Mouse (Mus musculus): ENCODE results near the gene Nfib. TPM values are rescaled to one million over a fixed set of nuclear protein-coding genes. Genes with fewer than 3 reads are reported as not detected.

Nfib gene
- polyA plus RNA-seq, 1 experiment from 2014 or later: 58.8 TPM

DNA sequence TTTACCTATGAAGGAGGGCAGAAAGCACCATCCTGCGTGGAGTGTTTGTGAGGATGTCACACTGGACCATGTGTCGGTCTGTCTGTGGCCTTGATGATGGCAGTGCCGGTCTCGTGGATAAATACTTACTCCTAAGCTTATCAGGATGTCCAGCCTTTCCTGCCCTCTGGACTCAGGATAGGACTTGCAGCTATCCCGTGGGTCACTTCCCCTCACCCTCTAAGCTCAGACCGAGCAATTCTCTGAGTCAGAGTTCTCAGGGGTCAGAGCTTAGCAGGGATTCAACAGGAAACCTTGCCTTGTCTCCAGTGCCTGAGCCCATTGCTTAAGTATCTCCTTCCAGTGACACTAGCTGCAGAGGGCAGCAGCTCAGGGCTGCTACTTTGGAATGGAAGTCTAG lies 4.1 kb upstream of the Nfib start:
- Histone ChIP-seq H3K27me3 (no peaks in the 10 kb centered on the region), H3K4me1 (replicated peaks) (peaks cover 51% of the 10 kb centered on the region), H3K4me3 (replicated peaks) (no peak overlapping the region), H3K9me3 (no peaks in the 10 kb centered on the region), H3K36me3 (no peaks in the 10 kb centered on the region), H3K27ac (peak overlapping the region; percentile 62), H3K9ac (replicated peaks) (no peak overlapping the region), H3K4me2 (no peak overlapping the region)
- WGBS: 80% methylated on average over 6 of the region's 6 CpGs
- ATAC-seq (ENCODE audit: insufficient number of reproducible peaks, insufficient read depth, low FRiP score, low TSS enrichment, low read depth): no peak

DNA sequence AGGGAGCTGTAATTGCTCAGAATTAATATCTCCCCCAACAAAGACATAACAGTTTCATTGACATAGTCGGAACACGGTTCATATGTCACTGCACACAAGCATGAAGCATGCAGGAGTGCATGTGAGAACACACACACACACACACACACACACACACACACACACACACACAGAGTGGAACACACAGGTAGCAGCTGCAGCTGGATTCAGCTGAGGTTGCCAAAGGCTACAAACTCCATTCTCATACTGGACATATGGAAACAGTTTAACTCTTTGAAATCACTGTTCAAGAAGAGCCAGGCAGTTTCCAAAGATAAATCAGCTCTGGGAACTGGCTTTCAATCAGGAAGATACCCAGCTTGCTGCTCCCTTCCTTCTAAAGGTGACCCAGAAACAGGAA lies 462 bp upstream of the Nfib start:
- H3K36me3 ChIP-seq: no peaks in the 10 kb centered on the region
- peak overlapping the region; percentile 50; the same call in 1 of the 2 replicates for H3K27ac ChIP-seq
- H3K9me3 ChIP-seq: no peaks in the 10 kb centered on the region
- H3K9ac ChIP-seq (replicated peaks): no peak overlapping the region
- WGBS: 25% methylated on average over 2 of the region's 2 CpGs
- H3K4me2 ChIP-seq: no peak overlapping the region
- peaks cover 59% of the 10 kb centered on the region for H3K4me1 ChIP-seq (replicated peaks)
- H3K4me3 ChIP-seq (replicated peaks): no peak overlapping the region
- 0 out of 2 replicates have a peak, but pooled peaks have one; percentile 34 for ATAC-seq (ENCODE audit: insufficient number of reproducible peaks, insufficient read depth, low FRiP score, low TSS enrichment, low read depth)
- H3K27me3 ChIP-seq: no peaks in the 10 kb centered on the region

DNA sequence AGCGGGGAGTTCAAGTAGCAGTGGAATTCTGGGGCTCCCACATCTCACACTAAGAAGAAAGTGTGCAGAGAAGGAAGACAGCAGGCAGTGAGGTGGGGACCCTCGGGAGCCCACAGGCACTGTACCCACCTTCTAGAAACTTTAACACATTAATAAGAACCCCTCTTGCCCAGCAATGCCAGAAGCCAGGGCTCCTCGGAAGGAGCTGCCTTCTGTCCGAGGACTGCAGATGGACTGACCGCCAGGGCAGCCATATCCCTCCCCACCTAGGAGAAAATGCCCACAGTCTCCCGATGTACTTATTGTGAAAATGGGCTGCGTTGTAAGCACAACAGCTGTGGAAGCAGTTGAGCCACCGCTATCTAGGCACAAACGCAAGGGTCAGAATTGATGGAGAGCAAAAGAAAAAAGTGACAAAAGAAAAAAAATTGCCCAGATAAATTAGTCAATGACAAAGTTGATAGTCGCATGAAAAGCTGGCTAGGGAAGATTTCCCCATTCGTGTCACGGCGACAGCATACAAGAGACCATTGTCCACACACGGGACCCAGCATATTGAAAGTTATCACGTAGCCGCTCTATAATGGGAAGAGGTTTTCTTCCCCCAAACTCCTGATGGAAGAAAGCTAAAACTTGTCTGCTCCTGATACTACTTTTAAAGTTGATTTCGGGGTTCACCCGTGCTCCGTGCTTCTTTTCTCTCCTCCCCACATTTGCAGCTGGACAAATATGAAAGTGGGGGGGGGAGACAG lies 1.3 kb downstream of the Nfib start:
- Histone ChIP-seq H3K4me3 (replicated peaks) (no peak overlapping the region), H3K9me3 (no peaks in the 10 kb centered on the region), H3K27me3 (no peaks in the 10 kb centered on the region), H3K4me2 (no peak overlapping the region), H3K36me3 (no peaks in the 10 kb centered on the region), H3K4me1 (replicated peaks) (peaks cover 48% of the 10 kb centered on the region), H3K27ac (no peak overlapping the region), H3K9ac (replicated peaks) (no peak overlapping the region)
- 83% methylated on average over 19 of the region's 19 CpGs for WGBS
- ATAC-seq (ENCODE audit: insufficient number of reproducible peaks, insufficient read depth, low FRiP score, low TSS enrichment, low read depth): no peak

DNA sequence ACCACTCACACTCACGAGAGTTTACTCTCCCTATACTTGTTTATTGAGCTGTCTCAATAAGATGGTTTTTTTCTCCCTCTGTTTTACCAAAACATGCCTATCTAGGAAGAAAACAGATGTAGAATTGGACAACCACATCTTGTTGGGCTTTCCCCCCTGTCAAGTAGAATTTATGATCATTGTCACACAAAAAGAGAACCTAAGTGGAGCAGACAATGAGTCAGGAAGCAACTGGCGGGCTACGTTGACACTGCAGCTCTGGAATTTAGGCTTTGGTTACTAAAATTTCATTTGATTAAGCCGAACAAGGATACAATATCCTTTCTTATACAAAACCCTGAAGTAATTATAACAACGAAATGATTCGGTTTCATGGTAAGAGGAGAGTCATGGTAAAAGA lies 2.7 kb downstream of the Nfib start:
- no peak overlapping the region for H3K4me3 ChIP-seq (replicated peaks)

DNA sequence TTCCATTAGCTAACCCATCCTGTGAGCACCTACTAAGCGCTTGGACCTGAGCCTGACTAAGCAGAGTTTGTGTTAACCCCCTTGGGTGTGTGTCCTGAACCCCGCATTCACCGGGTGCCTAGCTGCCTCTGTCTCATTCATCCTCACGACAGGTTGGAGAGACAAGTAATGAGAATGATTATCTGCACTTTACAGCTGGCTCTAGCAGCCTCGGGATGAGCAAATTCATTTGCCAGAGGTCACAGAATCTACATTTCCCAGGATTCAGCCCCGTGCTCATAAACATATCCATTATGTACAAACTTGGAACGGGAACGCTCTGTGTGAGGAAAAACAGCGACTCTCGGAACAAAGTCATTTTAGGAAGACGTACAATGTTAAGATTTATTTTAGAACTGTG lies 6.0 kb downstream of the Nfib start:
- no peaks in the 10 kb centered on the region for H3K36me3 ChIP-seq
- H3K27me3 ChIP-seq: no peaks in the 10 kb centered on the region
- H3K4me1 ChIP-seq (replicated peaks): peaks cover 32% of the 10 kb centered on the region
- H3K27ac ChIP-seq: no peak overlapping the region
- no peak overlapping the region for H3K4me2 ChIP-seq
- no peak for ATAC-seq (ENCODE audit: insufficient number of reproducible peaks, insufficient read depth, low FRiP score, low TSS enrichment, low read depth)
- WGBS: 77% methylated on average over 11 of the region's 11 CpGs
- H3K9ac ChIP-seq (replicated peaks): no peak overlapping the region
- H3K4me3 ChIP-seq (replicated peaks): no peak overlapping the region
- no peaks in the 10 kb centered on the region for H3K9me3 ChIP-seq

More for the DNA sequence above, 2.7 kb downstream of the Nfib start:
- no peak for ATAC-seq (ENCODE audit: insufficient number of reproducible peaks, insufficient read depth, low FRiP score, low TSS enrichment, low read depth)
- no peaks in the 10 kb centered on the region for H3K9me3 ChIP-seq
- no peak overlapping the region for H3K4me2 ChIP-seq
- H3K27ac ChIP-seq: peak overlapping the region; percentile 17; the same call in 1 of the 2 replicates
- H3K9ac ChIP-seq (replicated peaks): no peak overlapping the region
- peaks cover 47% of the 10 kb centered on the region for H3K4me1 ChIP-seq (replicated peaks)
- 66% methylated on average over 6 of the region's 6 CpGs for WGBS
- H3K36me3 ChIP-seq: no peaks in the 10 kb centered on the region
- no peaks in the 10 kb centered on the region for H3K27me3 ChIP-seq

DNA sequence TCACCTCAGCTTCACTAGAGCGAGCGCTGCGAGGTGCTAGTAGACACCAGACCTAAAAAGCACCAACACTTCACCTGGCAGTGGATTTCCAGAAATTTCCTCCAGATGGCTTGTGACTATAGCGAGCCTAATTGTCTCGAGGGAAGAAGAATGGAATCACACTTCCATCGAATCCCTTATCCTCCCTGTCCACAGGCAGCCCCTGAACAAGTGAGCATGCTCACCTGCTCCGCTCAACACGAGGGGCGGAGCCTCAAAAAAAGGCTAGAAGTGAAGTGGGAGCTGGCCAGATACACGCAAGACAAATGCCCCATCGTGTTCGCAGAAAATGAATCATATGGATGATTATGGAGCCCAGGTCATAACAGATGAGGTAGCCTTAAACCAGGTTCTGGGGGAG lies 6.9 kb downstream of the Nfib start:
- no peaks in the 10 kb centered on the region for H3K27me3 ChIP-seq
- no peak overlapping the region for H3K4me3 ChIP-seq (replicated peaks)
- H3K4me1 ChIP-seq (replicated peaks): peaks cover 26% of the 10 kb centered on the region
- H3K9me3 ChIP-seq: no peaks in the 10 kb centered on the region
- H3K4me2 ChIP-seq: no peak overlapping the region
- 77% methylated on average over 12 of the region's 12 CpGs for WGBS
- H3K36me3 ChIP-seq: no peaks in the 10 kb centered on the region
- no peak overlapping the region for H3K9ac ChIP-seq (replicated peaks)
- H3K27ac ChIP-seq: no peak overlapping the region
- no peak for ATAC-seq (ENCODE audit: insufficient number of reproducible peaks, insufficient read depth, low FRiP score, low TSS enrichment, low read depth)

DNA sequence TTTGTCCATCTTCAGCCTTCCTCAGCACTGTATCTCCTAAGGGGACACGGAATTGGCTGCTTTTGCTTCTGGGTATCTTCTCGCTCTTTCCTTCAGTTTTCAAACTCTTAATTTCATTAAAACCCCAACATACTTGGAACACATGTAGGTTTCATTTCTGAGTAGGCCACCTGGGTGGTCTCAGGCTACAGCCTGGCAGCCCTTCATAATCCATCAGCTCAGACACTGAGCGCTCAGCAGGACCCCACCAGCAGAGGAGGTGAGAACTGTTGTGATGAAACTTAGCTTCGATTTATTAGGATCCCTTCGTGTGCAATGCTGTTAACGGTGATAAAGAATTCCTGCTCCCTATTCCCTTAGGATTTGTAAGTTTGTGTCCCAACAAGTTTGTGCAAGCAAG lies 8.4 kb downstream of the Nfib start:
- 38% methylated on average over 6 of the region's 6 CpGs for WGBS
- H3K9ac ChIP-seq (replicated peaks): no peak overlapping the region
- no peaks in the 10 kb centered on the region for H3K9me3 ChIP-seq
- peaks cover 39% of the 10 kb centered on the region for H3K4me1 ChIP-seq (replicated peaks)
- no peaks in the 10 kb centered on the region for H3K36me3 ChIP-seq
- no peak overlapping the region for H3K27ac ChIP-seq
- no peak overlapping the region for H3K4me3 ChIP-seq (replicated peaks)
- ATAC-seq (ENCODE audit: insufficient number of reproducible peaks, insufficient read depth, low FRiP score, low TSS enrichment, low read depth): no peak
- H3K27me3 ChIP-seq: no peaks in the 10 kb centered on the region
- no peak overlapping the region for H3K4me2 ChIP-seq

DNA sequence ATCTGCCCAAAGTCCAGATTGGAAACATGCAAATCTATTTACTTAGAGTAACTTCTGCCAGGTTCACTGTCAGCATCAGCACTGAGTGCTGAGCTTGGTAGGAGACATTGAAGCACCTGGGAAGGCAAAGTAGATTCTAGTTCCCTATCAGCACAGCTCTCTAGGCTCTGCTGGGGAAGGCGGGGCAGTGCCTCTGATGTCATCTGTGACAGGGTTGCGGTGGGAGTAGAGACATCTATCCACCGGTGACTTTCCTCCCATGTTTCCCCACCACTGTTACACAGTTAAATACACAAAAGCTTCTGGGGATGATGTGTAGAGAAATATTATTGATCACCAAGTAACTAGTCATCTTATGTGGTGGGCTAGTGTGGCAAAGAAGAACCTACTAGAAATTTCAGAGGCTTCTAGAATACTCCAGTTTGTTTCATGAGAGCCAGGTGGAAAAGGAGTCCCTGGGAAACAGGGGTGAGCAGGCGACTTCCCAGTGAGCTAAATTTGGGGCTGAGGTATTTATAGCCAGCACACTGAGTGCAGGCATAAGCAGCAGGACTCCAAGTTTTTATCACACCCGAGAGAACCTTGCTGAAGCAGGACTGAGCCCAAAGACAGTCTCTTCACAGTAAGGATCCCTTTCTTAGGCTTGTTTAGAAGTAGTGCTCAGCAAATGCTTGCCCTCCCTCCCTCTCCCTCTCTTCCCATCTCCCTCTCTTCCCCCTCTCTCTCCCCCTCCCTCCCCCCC lies 9.6 kb downstream of the Nfib start:
- no peak overlapping the region for H3K4me2 ChIP-seq
- H3K36me3 ChIP-seq: no peaks in the 10 kb centered on the region
- H3K4me3 ChIP-seq (replicated peaks): no peak overlapping the region
- H3K9me3 ChIP-seq: no peaks in the 10 kb centered on the region
- no peak overlapping the region for H3K9ac ChIP-seq (replicated peaks)
- H3K27ac ChIP-seq: no peak overlapping the region
- 58% methylated on average over 5 of the region's 5 CpGs for WGBS
- H3K4me1 ChIP-seq (replicated peaks): peaks cover 49% of the 10 kb centered on the region
- no peak for ATAC-seq (ENCODE audit: insufficient number of reproducible peaks, insufficient read depth, low FRiP score, low TSS enrichment, low read depth)
- H3K27me3 ChIP-seq: no peaks in the 10 kb centered on the region

DNA sequence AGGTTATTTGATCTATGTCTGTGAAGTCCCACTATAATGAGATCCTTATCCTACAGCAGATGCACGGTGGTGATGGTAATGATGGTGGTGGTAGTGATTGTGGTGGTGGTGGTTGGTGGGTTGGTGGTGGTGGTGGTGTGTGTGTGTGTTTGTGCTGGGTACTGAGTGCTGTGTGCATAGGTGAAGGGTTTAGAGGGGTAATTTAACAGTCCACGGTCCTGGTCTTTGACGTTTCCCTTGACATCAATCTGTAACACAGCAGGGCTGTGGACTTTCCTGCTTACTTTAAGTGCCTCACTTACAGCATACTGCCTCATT lies 13.6 kb downstream of the Nfib start:
- H3K4me2 ChIP-seq: no peak overlapping the region
- no peak overlapping the region for H3K4me3 ChIP-seq (replicated peaks)
- no peaks in the 10 kb centered on the region for H3K9me3 ChIP-seq
- H3K36me3 ChIP-seq: no peaks in the 10 kb centered on the region
- H3K27me3 ChIP-seq: no peaks in the 10 kb centered on the region
- ATAC-seq (ENCODE audit: insufficient number of reproducible peaks, insufficient read depth, low FRiP score, low TSS enrichment, low read depth): no peak; the same call in 1 of the 2 replicates
- peak overlapping the region; percentile 53 for H3K27ac ChIP-seq
- no peak overlapping the region for H3K9ac ChIP-seq (replicated peaks)
- H3K4me1 ChIP-seq (replicated peaks): peaks cover 37% of the 10 kb centered on the region
- WGBS: 12% methylated on average over 3 of the region's 3 CpGs

DNA sequence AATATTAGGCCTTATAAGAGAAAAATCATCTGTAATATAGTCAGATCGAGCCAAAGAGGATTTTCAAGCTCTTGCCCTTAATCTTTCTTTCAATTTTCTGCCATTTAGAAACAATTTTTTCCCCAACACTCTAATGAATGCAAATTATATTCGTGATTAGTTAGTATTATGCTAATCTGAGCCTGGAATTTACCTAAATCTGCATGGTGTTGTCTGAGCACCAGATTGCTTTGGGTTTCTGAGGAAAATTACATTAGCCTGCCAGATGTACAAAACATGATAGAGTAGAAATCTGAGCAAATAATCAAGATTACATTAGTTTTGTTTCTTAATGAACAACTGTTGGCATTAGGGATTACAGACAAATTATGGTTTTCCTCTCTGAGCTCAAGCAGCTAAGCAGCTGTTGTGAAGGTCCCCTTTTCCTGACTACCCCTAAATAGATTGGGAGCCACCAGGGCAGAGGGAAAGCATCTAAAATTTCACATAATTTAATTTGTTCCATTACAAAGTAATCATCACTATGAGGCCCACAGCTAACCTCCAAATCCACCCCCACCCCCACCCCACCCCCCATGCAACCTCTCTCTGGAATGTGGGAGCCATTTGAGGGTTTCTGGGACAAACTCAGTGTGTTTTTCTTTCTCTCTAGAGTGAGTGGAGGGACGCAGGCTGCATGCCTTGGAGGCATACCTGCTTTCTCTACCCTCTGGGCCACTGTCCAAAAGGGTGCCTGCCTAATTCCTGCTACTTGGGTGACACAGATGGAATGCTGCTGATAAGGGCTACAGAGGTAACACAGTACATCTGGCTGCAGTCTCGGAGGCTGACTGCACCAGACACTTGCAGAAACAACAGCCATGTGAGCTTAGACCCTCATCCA lies 14.2 kb downstream of the Nfib start:
- 40% methylated on average over 4 of the region's 4 CpGs for WGBS
- H3K27me3 ChIP-seq: no peaks in the 10 kb centered on the region
- ATAC-seq (ENCODE audit: insufficient number of reproducible peaks, insufficient read depth, low FRiP score, low TSS enrichment, low read depth): 0 out of 2 replicates have a peak, but pooled peaks have one; percentile 34
- no peak overlapping the region for H3K4me3 ChIP-seq (replicated peaks)
- H3K36me3 ChIP-seq: no peaks in the 10 kb centered on the region
- peak overlapping the region; percentile 53 for H3K27ac ChIP-seq
- H3K9me3 ChIP-seq: no peaks in the 10 kb centered on the region
- H3K4me2 ChIP-seq: no peak overlapping the region
- H3K9ac ChIP-seq (replicated peaks): no peak overlapping the region
- H3K4me1 ChIP-seq (replicated peaks): peaks cover 32% of the 10 kb centered on the region

DNA sequence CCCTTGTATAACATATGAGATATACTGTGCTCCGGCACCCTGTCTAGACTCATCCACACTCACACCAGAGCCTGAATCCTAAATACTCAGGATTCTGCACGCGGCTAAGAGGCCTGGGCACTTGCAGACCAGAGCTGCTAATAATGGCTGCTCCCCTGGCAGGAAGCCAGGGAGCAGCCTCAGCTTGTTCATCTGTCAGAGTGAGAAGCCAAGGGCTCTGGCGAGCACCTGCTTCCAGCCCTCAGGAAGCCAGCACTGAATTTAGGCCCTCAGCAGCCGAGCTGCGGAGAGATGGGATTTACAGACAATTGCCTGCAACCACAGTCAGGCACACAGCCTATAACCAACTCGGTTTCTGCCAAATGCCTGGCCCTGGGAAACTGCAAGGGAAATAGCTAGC lies 15.3 kb downstream of the Nfib start:
- peak; percentile 66 for ATAC-seq (ENCODE audit: insufficient number of reproducible peaks, insufficient read depth, low FRiP score, low TSS enrichment, low read depth)
- no peaks in the 10 kb centered on the region for H3K27me3 ChIP-seq
- H3K9ac ChIP-seq (replicated peaks): no peak overlapping the region
- no peak overlapping the region for H3K4me2 ChIP-seq
- no peaks in the 10 kb centered on the region for H3K9me3 ChIP-seq
- peaks cover 23% of the 10 kb centered on the region for H3K4me1 ChIP-seq (replicated peaks)
- no peak overlapping the region for H3K27ac ChIP-seq
- no peaks in the 10 kb centered on the region for H3K36me3 ChIP-seq
- H3K4me3 ChIP-seq (replicated peaks): no peak overlapping the region
- WGBS: 48% methylated on average over 7 of the region's 7 CpGs
